Mouse (Mus musculus) gastrocnemius, postnatal 14 days (tissue): ENCODE results near the gene Tmem198. TPM values are rescaled to one million over a fixed set of nuclear protein-coding genes. Genes with fewer than 3 reads are reported as not detected.
A peak's percentile ranks its signal among the peaks of the same experiment; 100 is the strongest.

Experiments
- DNase-seq: peaks from one replicate; pipeline ENCODE4 v3.0.0; 2021; ENCODE audit warnings: mixed read lengths
- intact Hi-C: fragments of 180-260 bp; cut with DNase I; formaldehyde crosslinking; loops from one replicate; pipeline ENCODE4 v1.15.1; 2025; ENCODE audit warnings: low total_unique reads
- long read RNA-seq, 2 experiments: library from polyadenylated mRNA; stranded (forward); transcript quantifications; one replicate each; pipeline ENCODE4 v2.0.0; 2021
- total RNA-seq, 2 experiments: library from RNA; stranded (reverse); gene quantifications; 2 replicates each; pipeline ENCODE4 v1.2.3; 2021

The Tmem198 gene
- under 1 TPM; 0.09 to 0.25 TPM for total RNA-seq
- long read RNA-seq, experiment 1, result 0 reads
- long read RNA-seq, experiment 2, result 0 reads

DNA sequence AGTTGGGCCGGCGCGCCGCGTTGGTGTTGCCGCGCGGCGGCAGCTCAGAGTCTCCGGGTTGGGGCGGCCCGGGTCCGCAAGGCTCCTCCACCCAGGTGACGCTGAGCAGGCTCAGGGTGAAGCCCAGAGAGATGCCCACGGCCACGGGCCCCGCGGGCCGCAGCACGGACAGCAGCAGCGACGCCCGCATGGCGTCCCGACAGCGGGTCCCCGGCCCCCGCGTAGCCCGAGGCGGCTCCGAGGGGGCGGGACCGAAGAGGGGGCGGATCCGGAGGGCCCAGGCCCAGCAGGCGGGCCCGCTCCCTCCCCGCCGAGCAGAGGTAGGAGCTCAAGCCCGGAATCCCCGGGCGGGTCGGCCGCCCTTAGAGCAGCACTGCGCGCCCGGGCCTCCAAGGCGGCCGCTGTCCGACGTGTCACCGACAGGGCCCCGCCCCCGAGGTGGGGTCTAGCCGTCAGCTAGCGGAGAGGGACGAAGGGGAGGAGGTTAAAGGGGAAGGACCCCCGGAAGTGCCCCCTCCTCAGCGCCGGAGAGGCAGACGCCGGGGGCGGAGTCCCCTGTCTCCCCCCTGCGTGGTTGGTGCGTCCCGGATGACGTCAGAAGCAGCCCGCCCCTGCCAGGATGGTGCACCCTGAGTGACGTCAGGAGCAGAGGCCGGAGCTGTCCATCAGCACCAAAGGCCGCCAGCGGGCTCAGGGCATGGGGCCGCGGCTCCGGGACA is at the start of gene Tmem198, which contains the start of gene Chpf:
Gene Tmem198, plus strand, starts transcription at position 617 of the 719 bp plus-strand sequence.
Gene Chpf, minus strand, starts transcription at position 392 of the 719 bp plus-strand sequence.
- intact Hi-C loops, result loop anchor here (5.0 kb wide), 1 partner anchor 118 kb away; no protein-coding TSS in a partner anchor
- peak; percentile 95 for DNase-seq

DNA sequence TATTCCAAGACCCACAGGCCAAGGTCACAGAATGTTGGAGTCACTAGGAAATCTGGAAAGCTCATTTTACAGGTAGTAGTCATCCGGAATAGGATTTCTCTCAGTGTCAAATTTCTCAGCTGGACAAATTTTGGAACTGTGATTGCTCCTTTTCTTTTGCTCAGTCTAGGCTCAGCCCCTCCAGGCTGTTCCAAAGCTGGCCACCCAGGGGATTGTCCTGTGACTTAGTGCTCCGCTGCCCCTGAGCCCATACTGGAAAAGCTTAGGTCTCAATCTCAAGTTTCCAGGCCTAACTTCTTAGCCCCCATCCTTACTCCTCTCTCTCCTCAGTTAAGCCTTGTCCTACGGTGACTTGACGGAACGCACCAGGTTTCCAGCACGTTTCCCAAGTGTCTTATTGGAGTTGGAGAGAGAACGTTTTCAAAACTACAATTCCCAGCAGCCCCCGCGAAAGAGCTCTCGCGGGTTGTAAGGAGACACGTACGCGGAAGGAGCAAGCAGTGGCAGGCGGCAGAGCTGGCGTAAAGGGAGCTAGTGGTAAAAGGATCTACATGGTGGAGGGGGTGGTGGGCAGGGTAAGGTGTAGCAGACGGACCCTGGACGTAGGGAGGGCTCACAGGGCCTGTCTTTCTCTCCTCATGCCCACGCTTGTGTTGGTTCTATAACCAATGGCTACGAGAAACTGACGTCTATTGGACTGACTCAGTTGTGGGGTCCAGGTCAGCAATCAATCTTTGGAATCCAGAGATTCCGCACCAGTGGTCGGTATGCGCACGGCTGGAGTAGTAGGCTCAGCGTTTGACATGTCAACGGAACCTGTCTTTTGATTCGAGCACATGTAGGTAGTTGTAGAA is 43.6 kb upstream of the Tmem198 start, which contains the start of gene Gmppa:
Gene Gmppa, plus strand, starts transcription at position 456 of the 854 bp plus-strand sequence.
- intact Hi-C loops, result no loop called here

DNA sequence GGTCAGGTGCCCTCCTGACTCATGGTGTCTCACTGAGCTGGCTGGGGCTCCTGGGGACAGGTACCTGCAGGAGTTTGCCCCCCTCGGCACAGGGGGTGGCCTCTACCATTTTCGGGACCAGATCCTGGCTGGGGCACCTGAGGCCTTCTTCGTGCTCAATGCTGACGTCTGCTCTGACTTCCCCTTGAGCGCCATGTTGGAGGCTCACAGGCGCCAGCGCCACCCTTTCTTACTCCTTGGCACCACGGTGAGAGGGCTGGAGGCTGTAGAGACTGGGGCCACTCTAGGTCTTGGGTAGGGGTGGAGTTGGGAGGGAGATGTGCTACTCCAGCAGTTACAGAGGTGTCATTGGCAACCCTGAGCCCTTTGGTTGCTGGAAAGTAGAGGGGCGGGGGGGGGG is 40.5 kb upstream of the Tmem198 start:
- DNase-seq, result no peak
- intact Hi-C loops, result no loop called here

More for the DNA sequence above, 43.6 kb upstream of the Tmem198 start, which contains the start of gene Gmppa:
- DNase-seq, result peak; percentile 84

DNA sequence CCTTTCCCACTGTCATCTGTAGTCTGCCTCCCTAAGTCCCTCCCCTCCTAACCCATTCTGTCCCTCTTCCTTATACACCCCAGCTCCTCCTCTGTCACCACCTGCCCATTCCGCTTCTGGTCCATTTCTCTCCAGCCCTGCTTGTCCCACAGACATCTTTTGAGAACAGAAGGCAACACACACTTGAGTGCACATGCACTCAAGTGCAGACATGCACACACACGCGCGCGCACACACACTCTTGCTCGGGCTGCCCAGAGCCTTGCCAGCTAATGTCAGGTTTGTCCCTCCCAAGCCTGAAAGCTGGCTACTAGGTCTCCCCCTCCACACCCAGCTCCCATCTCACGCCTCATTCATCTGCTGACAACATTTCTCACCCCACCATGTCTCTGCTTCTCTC is 38.7 kb upstream of the Tmem198 start:
- intact Hi-C loops, result no loop called here

DNA sequence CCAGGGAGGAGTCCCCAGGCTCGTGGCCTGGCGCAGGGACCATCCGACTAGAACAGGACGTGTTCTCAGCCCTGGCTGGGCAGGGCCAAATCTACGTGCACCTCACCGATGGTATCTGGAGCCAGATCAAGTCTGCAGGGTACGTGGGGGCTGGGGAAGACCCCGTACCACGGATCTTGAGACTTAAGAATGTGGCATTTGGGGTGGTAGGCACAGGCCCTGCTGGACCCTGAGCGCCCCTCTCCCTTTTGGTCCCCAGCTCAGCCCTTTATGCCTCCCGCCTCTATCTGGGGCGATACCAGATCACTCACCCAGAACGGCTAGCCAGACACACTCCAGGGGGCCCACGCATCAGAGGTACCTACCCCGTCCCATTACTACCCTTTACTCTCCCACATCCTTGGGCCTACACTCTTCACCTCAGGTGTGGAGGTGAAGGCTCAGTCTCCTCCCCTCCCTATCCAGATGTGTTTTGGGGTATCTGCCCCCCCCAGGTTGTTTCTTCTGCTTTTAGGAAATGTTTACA is 37.8 kb upstream of the Tmem198 start:
- DNase-seq, result no peak
- intact Hi-C loops, result no loop called here

More for the DNA sequence above, 38.7 kb upstream of the Tmem198 start:
- DNase-seq, result no peak

DNA sequence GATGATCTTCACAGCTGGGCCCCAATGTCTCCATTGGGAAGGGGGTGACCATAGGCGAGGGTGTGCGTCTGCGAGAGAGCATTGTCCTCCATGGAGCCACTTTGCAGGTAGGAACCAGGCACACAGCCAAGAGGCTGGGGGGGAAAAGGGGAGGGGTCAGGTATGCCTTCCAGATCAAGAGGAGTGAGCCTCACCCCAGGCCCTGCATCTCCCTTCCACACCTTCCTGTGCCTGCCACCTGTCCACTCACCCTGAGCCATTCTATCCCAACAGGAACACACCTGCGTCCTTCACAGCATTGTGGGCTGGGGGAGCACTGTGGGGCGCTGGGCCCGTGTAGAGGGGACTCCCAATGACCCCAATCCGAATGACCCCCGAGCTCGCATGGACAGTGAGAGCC is 37.2 kb upstream of the Tmem198 start:
- DNase-seq, result no peak
- intact Hi-C loops, result no loop called here

DNA sequence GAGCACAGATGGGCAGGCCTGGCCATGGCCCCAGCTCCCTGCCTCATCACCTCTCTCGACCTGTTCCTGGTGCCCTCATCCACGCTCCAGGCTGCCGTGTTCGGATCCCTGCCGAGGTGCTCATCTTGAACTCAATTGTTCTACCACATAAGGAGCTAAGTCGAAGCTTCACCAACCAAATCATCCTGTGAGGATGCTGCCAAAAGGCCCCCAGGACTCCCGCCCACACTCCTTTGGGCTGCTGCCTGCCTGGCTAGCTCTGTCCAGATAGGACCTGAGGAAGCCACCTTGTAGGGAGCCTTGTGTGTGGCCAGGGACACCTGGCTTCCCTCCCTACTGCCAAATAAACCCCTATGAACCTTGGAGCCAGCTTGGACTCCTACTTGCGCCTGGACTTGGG is 36.5 kb upstream of the Tmem198 start:
- DNase-seq, result no peak
- intact Hi-C loops, result no loop called here

DNA sequence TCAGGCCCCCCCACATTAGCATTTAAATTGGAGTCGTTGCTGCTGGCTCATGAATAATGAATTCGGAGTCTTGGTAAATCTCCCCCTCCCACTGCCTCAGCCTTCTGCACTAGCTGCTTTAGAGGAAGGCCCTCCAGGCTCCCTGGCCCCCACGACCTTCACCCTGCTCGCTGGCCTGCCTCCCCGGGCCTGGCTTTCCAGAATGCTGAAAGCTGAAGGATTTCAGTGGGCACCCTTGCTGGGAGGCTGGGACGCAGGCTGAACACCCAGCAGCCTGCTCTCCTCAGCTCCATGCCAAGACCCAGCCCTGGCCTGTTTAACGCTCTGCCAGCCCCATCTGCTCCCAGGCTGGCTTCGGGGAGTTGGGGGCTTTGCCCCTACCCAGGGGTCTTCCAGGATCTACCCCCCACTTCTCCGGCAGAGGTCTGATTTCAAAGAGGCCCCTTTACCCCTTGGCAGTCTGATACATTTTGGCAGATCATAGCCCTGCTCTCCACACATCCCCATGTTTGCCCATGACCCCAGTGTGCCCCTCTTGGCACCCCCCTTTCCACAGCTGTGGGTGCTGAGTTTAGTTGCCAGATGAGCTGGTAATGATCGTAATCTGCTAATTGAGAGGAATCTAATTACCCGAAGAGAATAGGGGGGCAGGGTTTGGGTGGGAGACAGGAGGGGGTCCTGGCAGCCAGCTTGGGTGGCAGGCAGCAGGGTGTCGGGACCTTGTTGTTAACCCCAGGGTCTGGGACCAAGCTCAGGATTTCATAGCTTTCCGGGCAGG is 35.9 kb upstream of the Tmem198 start:
- intact Hi-C loops, result loop anchor here (2.0 kb wide), 1 partner anchor 23 kb away; no protein-coding TSS in a partner anchor
- no peak for DNase-seq

DNA sequence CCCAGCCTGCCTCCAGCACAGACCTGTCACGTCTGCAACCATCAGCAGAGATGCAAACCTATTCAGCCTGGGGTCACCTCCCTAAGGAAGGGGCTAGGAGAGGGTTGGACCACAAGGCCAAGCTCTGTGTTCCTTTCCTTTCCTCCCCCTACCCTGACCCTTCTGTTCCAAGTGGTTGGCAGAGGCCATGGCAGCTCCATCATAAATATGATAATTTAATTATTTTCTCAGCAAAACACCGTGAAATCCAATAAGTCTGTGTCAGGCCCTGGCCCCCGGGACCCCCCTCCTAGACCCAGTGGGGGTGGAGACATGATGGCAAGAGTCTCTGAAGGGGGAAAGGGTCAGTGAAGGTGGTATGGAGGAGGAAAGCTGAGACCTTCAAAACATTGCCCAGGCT is 35.1 kb upstream of the Tmem198 start:
- DNase-seq, result no peak
- intact Hi-C loops, result loop anchor here (2.0 kb wide), 1 partner anchor 23 kb away; no protein-coding TSS in a partner anchor

DNA sequence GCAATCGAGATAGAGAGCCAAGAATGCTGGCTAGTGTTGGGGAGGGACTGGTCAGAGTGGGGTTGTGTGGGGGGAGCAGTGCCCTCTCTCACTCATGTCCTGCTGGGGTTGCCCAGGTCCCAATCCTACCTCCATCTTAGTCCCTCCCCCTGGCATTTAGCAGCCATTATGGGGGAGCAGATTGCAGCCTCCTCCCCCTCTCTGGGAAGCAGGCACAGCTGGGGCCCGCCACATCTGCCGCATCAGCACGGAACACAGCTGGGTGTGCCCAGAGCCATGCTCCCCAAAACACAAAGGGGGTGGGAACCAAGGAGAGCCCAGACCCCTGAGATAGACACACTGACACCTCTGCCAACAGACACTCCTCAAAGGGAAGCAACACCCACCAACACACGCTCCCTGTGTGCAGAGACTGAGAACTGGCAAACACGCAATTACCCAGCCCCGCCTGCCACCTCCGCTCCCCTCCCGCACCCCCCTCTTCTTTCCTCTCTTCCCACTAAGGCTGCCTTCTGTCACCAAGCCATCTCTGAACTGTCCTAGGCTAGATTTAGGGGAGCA is 34.1 kb upstream of the Tmem198 start:
- intact Hi-C loops, result loop anchor here (2.0 kb wide), 1 partner anchor 22 kb away; no protein-coding TSS in a partner anchor
- DNase-seq, result no peak

DNA sequence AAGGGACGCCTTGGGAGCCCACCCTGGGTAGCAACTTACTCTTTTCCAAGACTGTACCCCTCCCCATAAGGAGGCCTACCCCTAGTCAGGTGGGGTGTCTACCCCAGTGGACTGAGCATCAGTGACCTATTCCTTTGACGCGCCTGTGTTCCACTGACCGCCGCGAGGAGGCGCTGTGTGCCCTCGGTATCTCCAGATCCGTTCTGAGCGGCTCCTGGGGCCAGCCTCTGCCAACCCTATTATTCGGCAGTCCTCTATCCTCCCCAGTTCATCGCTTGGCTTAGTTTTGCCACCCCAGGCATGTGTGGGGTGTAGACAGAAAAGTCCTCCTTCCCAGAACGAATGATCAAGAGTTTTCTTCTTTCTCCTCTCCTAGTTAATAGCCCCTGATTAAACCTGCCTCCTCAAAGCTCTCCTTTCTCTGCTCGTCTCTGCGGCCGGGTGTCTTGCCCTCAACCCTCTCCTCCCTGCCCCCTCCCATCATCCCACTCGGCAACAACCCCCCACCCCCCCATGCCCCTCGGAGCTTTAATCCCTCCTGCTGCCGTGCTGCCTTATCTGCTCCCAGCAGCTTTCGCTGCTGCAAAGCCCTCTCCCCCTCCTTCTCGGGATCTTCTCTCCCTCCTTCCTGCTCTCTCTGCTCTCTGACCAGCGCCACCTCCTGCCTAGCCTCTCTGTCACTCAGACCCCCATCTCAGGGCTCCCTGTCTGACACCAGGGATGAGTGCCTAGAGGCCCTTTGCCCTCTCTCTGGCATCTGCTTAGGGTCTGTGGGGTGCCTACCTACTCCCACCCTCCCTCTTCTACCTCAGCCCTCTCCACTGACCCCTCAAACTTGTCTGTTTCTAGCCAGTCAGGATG is 33.4 kb upstream of the Tmem198 start:
- intact Hi-C loops, result loop anchor here (2.0 kb wide), 1 partner anchor 21 kb away; no protein-coding TSS in a partner anchor
- DNase-seq, result peak; percentile 83

DNA sequence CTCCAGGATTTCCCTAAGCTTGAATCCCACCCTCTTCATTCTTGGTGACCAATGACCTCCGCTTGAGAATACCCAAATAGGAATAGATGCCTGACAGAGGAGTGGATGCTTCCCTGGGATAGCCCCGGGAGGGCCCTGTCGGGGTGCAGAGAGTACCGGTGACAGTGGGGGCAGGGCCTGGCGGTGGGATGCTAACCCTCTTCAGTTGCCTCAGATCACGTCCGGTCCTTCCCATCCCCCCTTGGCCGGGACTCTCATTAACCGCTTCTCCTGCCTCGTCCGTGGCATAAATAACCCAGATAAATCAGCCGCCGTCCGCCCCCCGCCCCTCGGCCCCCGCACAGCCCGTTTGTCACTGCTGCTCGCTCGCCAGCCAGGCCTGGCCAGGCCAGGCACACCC is 32.7 kb upstream of the Tmem198 start:
- DNase-seq, result no peak
- intact Hi-C loops, result no loop called here

DNA sequence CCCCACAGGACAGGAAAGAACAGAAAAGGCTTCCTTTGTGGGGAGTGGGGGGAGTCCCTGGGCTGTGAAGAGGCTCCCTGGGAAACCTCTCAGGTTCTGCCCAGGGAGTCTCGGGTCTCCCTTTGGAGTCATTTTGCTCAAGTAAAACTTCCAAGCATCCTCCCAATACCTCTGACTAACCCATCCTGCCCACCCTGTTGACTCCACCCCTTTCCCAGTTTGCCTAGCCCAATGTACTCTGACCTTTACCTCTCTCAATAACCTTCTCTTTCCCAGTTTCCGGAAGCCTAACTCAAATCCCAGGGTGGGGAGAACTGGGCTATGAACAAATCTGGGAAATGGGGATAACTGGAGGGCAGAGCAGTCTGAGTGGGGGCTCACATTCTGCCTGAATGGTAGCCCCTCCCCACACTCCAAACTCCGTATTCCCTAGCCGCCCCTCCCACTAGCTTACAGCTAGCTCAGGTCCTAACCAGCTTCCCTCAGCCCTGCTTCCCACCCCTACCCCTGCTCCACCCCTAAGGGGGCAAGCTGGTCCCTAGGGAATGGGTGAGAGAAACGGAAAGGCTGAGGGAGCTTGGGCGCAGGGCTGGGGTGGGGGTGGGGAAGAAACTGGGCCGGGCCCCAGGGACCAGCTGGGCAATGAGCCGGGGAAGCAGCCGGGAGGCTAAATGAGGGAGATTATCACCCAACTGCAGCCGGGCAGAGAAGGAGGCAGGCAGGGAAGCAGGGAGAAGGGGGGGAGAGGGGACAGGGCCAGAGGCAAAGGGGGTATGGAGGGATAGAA is 31.9 kb upstream of the Tmem198 start:
- intact Hi-C loops, result no loop called here
- DNase-seq, result no peak

DNA sequence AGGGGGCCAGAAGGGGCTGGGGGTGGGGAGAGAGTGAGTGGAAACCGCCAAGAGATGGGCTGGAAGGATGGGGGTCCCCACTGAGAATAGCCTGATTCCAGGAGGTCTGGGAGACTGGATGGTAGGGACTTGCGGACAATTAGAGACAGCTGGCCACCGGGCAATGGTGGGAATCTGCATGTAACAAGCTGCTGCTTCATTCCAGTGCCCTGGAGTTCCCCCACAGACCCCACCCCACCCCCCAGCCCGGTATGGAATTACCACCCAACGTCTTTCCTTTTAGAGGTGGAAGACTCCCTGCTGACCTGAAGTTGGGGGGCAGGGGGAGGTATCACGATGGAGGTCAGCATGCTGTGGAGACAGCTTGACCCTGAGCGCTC is 31.3 kb upstream of the Tmem198 start:
- DNase-seq, result no peak
- intact Hi-C loops, result no loop called here

DNA sequence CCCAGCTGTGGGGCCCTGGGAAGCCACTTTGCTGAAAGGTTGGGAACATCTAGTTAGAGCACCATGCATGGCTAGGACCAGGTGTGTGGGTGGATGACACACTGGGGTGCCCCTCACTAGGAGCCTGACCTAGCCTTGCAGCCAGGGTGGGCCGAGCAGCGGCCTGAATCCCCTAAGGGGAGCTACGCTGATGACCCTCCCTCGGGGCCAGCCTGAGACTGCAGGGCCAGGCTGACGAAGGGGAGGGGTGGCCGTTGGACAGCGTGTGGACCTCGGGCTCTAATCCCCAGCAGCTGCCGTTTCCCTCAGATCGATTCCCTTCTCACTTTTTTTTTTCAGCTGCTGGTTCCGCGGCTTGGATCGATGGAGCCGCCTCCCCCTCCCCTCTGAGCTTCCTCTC is 30.4 kb upstream of the Tmem198 start:
- intact Hi-C loops, result no loop called here

DNA sequence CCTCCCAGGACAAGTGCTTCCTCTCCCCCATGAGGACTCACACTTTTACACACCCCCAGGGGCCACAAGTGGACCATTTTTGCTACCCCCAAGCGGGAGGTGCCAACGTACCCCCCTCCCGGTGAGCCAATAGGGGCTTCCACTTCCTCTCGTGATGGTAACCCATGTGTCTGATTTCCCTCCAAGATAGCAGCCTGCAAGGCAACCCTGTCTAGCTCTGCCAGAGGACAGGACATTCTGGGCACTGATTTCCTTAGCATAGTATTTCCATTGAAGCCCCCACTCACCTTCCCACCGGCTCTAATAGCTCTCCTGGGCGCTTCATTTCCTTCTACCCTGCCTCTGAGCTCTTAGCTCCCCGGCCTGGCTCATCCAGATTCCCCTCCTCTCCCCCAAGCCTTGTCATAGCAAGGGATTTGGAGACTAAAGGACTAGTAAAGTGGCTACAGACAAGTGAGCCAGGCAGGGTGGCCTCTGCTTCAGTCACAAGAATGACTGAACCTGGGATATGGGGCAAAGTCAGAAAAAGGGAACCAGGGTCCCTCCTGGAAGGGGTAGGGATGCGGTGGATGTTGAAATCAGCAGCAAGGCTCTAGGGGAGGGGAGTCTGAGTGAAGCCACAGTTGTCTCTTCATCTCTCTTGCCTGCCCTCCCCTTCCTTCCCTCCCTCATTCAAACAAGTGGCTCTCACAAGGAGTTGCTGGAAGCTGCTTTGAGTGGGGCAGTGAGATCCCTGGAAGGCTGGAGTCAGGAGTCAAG is 29.8 kb upstream of the Tmem198 start:
- intact Hi-C loops, result no loop called here
- no peak for DNase-seq

More for the DNA sequence above, 30.4 kb upstream of the Tmem198 start:
- no peak for DNase-seq
